Mouse (Mus musculus): ENCODE measurements around the gene Ccdc182.

The Ccdc182 gene

GRCm38 (mm10) chr11:88327016-88327415 is 33.2 kb downstream of the Ccdc182 start:
- DNase-seq (ENCODE audit: low read depth, low spot score) = no peak

- no peak for DNase-seq (ENCODE audit: low read depth, low spot score)
Observed at GRCm38 (mm10) chr11:88328813-88329595, 35.1 kb downstream of the Ccdc182 start.

- no peak for DNase-seq (ENCODE audit: low read depth, low spot score)
Observed at GRCm38 (mm10) chr11:88330799-88331198, 36.9 kb downstream of the Ccdc182 start.

GRCm38 (mm10) chr11:88331722-88332121 is 37.9 kb downstream of the Ccdc182 start:
- no peak for DNase-seq (ENCODE audit: low read depth, low spot score)

GRCm38 (mm10) chr11:88332309-88332934 is 38.6 kb downstream of the Ccdc182 start:
- no peak for DNase-seq (ENCODE audit: low read depth, low spot score)

- DNase-seq (ENCODE audit: low read depth, low spot score) = no peak
Observed at GRCm38 (mm10) chr11:88334893-88335292, 41.0 kb downstream of the Ccdc182 start.

- no peak for DNase-seq (ENCODE audit: low read depth, low spot score)
Observed at GRCm38 (mm10) chr11:88337926-88338325, 44.1 kb downstream of the Ccdc182 start.

All from CD4-positive helper T cell, adult 2 months (primary cell).